Mouse (Mus musculus): ENCODE data around the gene Phf10. TPM values are rescaled to one million over a fixed set of nuclear protein-coding genes. Genes with fewer than 3 reads are reported as not detected.
"Not testable (repeated sequence)": the region's sequence is repeated elsewhere in the genome, so short reads cannot be mapped to it uniquely, and the experiment has no call there.

The Phf10 gene
- polyA plus RNA-seq, 1 experiment from 2014 or later, result 28.7 TPM

DNA sequence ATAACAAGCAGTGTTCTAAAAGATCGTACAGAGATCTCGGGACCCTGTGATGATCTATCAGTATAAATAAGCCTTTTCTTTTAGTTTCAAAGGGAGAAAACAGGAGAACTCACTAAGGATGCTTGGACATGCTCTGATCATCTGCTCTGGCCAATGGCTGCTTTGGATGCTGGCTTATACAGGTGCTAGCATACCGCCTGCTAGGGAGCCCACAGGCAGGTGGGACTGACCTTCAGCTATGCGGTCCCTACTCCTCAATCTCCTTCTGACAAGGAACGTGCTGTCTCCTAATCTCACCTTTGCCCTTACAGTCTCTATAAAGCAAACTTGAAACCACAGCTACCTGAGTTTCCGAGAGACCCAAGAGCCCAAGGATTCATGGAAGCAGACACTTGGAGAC is 56.9 kb downstream of the Phf10 start:
- Histone ChIP-seq H3K4me3 (ENCODE audit: low read length) (no peak overlapping the region), H3K27ac (ENCODE audit: low read length) (no peak overlapping the region), H3K4me2 (replicated peaks; ENCODE audit: low read depth, low read length) (no peak overlapping the region), H3K9me3 (ENCODE audit: low read length) (no peaks in the 10 kb centered on the region), H3K36me3 (ENCODE audit: insufficient read depth, low read length) (no peaks in the 10 kb centered on the region), H3K4me1 (ENCODE audit: insufficient read depth, low read length) (no peaks in the 10 kb centered on the region), H3K27me3 (ENCODE audit: insufficient read depth, low read length) (no peaks in the 10 kb centered on the region), H3K9ac (replicated peaks; ENCODE audit: low read length) (no peak overlapping the region)
- no peak for ATAC-seq (ENCODE audit: low FRiP score, low TSS enrichment)
- WGBS, result 86% methylated on average over 6 of the region's 6 CpGs

DNA sequence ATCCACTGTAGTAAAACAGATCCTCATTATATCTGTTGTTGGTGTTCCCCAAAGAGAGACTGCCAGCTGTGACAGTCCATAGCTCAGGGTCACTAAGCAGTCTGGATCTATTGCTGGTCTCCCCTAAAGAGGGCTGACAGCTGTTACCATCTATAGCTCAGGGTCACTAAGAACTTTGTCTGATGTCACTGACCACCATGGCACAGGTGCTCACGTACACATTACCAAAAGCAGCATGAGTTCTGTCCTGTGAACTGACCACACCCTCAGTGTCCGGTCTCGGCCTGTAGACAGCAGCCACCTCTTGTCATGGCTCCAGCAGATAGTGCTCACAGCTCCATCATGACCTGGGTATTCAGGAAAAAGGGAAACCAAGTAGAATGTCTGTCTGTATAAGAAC is 57.9 kb downstream of the Phf10 start:
- Histone ChIP-seq H3K4me2 (replicated peaks; ENCODE audit: low read depth, low read length) (no peak overlapping the region), H3K9ac (replicated peaks; ENCODE audit: low read length) (no peak overlapping the region), H3K27ac (ENCODE audit: low read length) (no peak overlapping the region), H3K27me3 (ENCODE audit: insufficient read depth, low read length) (no peaks in the 10 kb centered on the region), H3K36me3 (ENCODE audit: insufficient read depth, low read length) (no peaks in the 10 kb centered on the region), H3K4me1 (ENCODE audit: insufficient read depth, low read length) (no peaks in the 10 kb centered on the region), H3K9me3 (ENCODE audit: low read length) (no peaks in the 10 kb centered on the region), H3K4me3 (ENCODE audit: low read length) (no peak overlapping the region)
- ATAC-seq (ENCODE audit: low FRiP score, low TSS enrichment), result no peak
- 87% methylated on average over 3 of the region's 3 CpGs for WGBS

DNA sequence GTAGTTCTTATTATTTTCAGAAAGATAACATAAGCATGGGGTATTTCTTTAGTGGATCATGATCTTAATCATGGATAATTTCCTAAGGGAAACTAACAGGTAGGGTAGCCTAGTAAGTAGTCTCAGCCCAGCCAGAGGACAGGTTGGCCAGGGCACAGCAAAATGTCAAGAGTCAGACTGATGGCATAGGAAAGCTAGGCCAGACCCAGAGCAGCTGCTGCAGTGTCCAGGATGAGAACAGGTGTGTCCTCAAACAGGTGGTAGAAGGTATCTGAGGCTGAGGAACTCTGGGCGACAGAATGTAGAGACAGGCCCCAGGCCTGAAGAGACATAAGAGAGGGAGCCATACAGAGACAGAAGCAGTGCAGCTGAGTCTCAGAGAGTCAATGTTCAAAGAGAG is 62.1 kb downstream of the Phf10 start:
- H3K4me2 ChIP-seq (replicated peaks; ENCODE audit: low read depth, low read length), result no peak overlapping the region
- H3K9ac ChIP-seq (replicated peaks; ENCODE audit: low read length), result no peak overlapping the region
- no peaks in the 10 kb centered on the region for H3K27me3 ChIP-seq (ENCODE audit: insufficient read depth, low read length)
- H3K4me1 ChIP-seq (ENCODE audit: insufficient read depth, low read length), result no peaks in the 10 kb centered on the region
- ATAC-seq (ENCODE audit: low FRiP score, low TSS enrichment), result no peak
- no peak overlapping the region for H3K27ac ChIP-seq (ENCODE audit: low read length)
- H3K4me3 ChIP-seq (ENCODE audit: low read length), result no peak overlapping the region
- H3K9me3 ChIP-seq (ENCODE audit: low read length), result no peaks in the 10 kb centered on the region
- WGBS, result 91% methylated on average over 1 of the region's 1 CpGs
- H3K36me3 ChIP-seq (ENCODE audit: insufficient read depth, low read length), result no peaks in the 10 kb centered on the region

DNA sequence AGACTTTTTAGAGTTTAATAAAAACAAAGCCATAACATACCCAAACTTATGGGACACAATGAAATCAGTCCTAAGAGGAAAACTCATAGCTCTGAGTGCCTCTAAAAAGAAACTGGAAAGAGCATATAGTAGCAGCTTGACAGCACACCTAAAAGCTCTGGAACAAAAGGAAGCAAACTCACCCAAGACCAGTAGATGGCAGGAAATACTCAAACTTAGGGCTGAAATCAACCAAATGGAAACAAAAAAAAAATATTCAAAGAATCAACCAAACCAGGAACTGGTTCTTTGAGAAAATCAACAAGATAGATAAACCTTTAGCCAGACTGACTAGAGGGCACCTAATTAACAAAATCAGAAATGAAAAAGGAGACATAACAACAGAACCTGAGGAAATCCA is 66.0 kb downstream of the Phf10 start:
- H3K4me2 ChIP-seq (replicated peaks; ENCODE audit: low read depth, low read length); H3K9me3 ChIP-seq (ENCODE audit: low read length); H3K4me1 ChIP-seq (ENCODE audit: insufficient read depth, low read length); H3K9ac ChIP-seq (replicated peaks; ENCODE audit: low read length); H3K27ac ChIP-seq (ENCODE audit: low read length); H3K4me3 ChIP-seq (ENCODE audit: low read length); H3K27me3 ChIP-seq (ENCODE audit: insufficient read depth, low read length); ATAC-seq (ENCODE audit: low FRiP score, low TSS enrichment); H3K36me3 ChIP-seq (ENCODE audit: insufficient read depth, low read length): not testable (repeated sequence)

Other genes with a start within 250 kb of the Phf10 start
- gene Wdr27, start 18.1 kb downstream of the Phf10 start, polyA plus RNA-seq (2015; fragmentation: Nextera tagmentation; extraction: Ambion mirVana), result 6.4 and 6.7 TPM in 2 replicates
- gene 1600012H06Rik, start 18.1 kb downstream of the Phf10 start, polyA plus RNA-seq (2015; fragmentation: Nextera tagmentation; extraction: Ambion mirVana), result 36.7 and 40.4 TPM in 2 replicates
- 8.8 and 11.2 TPM in 2 replicates for gene 9030025P20Rik, start 17.2 kb upstream of the Phf10 start, polyA plus RNA-seq (2015; fragmentation: Nextera tagmentation; extraction: Ambion mirVana)
- 0.73 TPM in 1 of 2 replicates, not detected in the other for gene Gm3417, start 17.5 kb upstream of the Phf10 start, polyA plus RNA-seq (2015; fragmentation: Nextera tagmentation; extraction: Ambion mirVana)
- gene Gm3435, start 48.9 kb upstream of the Phf10 start, polyA plus RNA-seq (2015; fragmentation: Nextera tagmentation; extraction: Ambion mirVana), result 8.7 and 9.1 TPM in 2 replicates
- gene Ermard, start 79.9 kb upstream of the Phf10 start, polyA plus RNA-seq (2015; fragmentation: Nextera tagmentation; extraction: Ambion mirVana), result 79.6 and 93.2 TPM in 2 replicates
- 0.42 TPM in 1 of 2 replicates, not detected in the other for gene Tcte3, start 80.2 kb upstream of the Phf10 start, polyA plus RNA-seq (2015; fragmentation: Nextera tagmentation; extraction: Ambion mirVana)
- 2.8 and 3.0 TPM in 2 replicates for gene Gm3448, start 80.3 kb upstream of the Phf10 start, polyA plus RNA-seq (2015; fragmentation: Nextera tagmentation; extraction: Ambion mirVana)